Mouse (Mus musculus): ENCODE data around the gene Il17rc. TPM values are rescaled to one million over a fixed set of nuclear protein-coding genes. Genes with fewer than 3 reads are reported as not detected.

Il17rc gene
- polyA plus RNA-seq, 1 experiment from 2014 or later = 1.6 TPM

GRCm38 (mm10) chr6:113468512-113468911, 2.7 kb upstream of the Il17rc start:
- H3K4me1 ChIP-seq (ENCODE audit: control insufficient read depth, insufficient read depth, low read length) = peaks cover 4% of the 10 kb centered on the region; the same call in 1 of the 2 replicates
- peaks cover 4% of the 10 kb centered on the region for H3K27me3 ChIP-seq (ENCODE audit: control insufficient read depth, insufficient read depth, low read length)
- WGBS = 82% methylated on average over 3 of the region's 3 CpGs
- no peak for ATAC-seq (ENCODE audit: low read depth)
- H3K4me2 ChIP-seq (ENCODE audit: low read depth, low read length) = no peak overlapping the region
- no peak overlapping the region for H3K27ac ChIP-seq (ENCODE audit: low read depth, low read length)
- no peak overlapping the region for H3K9ac ChIP-seq (replicated peaks; ENCODE audit: low read depth, low read length)
- no peaks in the 10 kb centered on the region for H3K9me3 ChIP-seq (ENCODE audit: control insufficient read depth, low read length)
- no peaks in the 10 kb centered on the region for H3K36me3 ChIP-seq (ENCODE audit: control insufficient read depth, insufficient read depth, low read length)
- H3K4me3 ChIP-seq (ENCODE audit: low read depth, low read length) = no peak overlapping the region

- Histone ChIP-seq H3K36me3 (ENCODE audit: control insufficient read depth, insufficient read depth, low read length) (no peaks in the 10 kb centered on the region), H3K4me3 (ENCODE audit: low read depth, low read length) (peak overlapping the region; percentile 32), H3K27me3 (ENCODE audit: control insufficient read depth, insufficient read depth, low read length) (peaks cover 4% of the 10 kb centered on the region), H3K9me3 (ENCODE audit: control insufficient read depth, low read length) (no peaks in the 10 kb centered on the region), H3K27ac (ENCODE audit: low read depth, low read length) (no peak overlapping the region; the same call in 1 of the 2 replicates), H3K4me2 (ENCODE audit: low read depth, low read length) (peak overlapping the region; percentile 49), H3K9ac (replicated peaks; ENCODE audit: low read depth, low read length) (0 out of 2 replicates have a peak overlapping the region, but pooled peaks have one; percentile 11), H3K4me1 (ENCODE audit: control insufficient read depth, insufficient read depth, low read length) (peaks cover 4% of the 10 kb centered on the region; the same call in 1 of the 2 replicates)
- ATAC-seq (ENCODE audit: low read depth) = peak; percentile 68; the same call in 1 of the 2 replicates
- 9% methylated on average over 9 of the region's 9 CpGs for WGBS
Measured at GRCm38 (mm10) chr6:113469021-113469420, 2.2 kb upstream of the Il17rc start.

GRCm38 (mm10) chr6:113469432-113469831, 1.8 kb upstream of the Il17rc start:
- no peaks in the 10 kb centered on the region for H3K36me3 ChIP-seq (ENCODE audit: control insufficient read depth, insufficient read depth, low read length)
- peaks cover 4% of the 10 kb centered on the region; the same call in 1 of the 2 replicates for H3K4me1 ChIP-seq (ENCODE audit: control insufficient read depth, insufficient read depth, low read length)
- H3K4me2 ChIP-seq (ENCODE audit: low read depth, low read length) = peak overlapping the region; percentile 49
- peak overlapping the region; percentile 32 for H3K4me3 ChIP-seq (ENCODE audit: low read depth, low read length)
- ATAC-seq (ENCODE audit: low read depth) = peak; percentile 76
- H3K9ac ChIP-seq (replicated peaks; ENCODE audit: low read depth, low read length) = 0 out of 2 replicates have a peak overlapping the region, but pooled peaks have one; percentile 11
- no peak overlapping the region; the same call in 1 of the 2 replicates for H3K27ac ChIP-seq (ENCODE audit: low read depth, low read length)
- H3K27me3 ChIP-seq (ENCODE audit: control insufficient read depth, insufficient read depth, low read length) = peaks cover 4% of the 10 kb centered on the region
- WGBS = under 1% methylated on average over 31 of the region's 31 CpGs
- H3K9me3 ChIP-seq (ENCODE audit: control insufficient read depth, low read length) = no peaks in the 10 kb centered on the region

GRCm38 (mm10) chr6:113472061-113472460, 834 bp downstream of the Il17rc start:
- Histone ChIP-seq H3K4me3 (ENCODE audit: low read depth, low read length) (no peak overlapping the region), H3K9ac (replicated peaks; ENCODE audit: low read depth, low read length) (no peak overlapping the region), H3K27me3 (ENCODE audit: control insufficient read depth, insufficient read depth, low read length) (peaks cover 4% of the 10 kb centered on the region), H3K4me2 (ENCODE audit: low read depth, low read length) (no peak overlapping the region), H3K36me3 (ENCODE audit: control insufficient read depth, insufficient read depth, low read length) (no peaks in the 10 kb centered on the region), H3K27ac (ENCODE audit: low read depth, low read length) (no peak overlapping the region), H3K9me3 (ENCODE audit: control insufficient read depth, low read length) (no peaks in the 10 kb centered on the region), H3K4me1 (ENCODE audit: control insufficient read depth, insufficient read depth, low read length) (peaks cover 4% of the 10 kb centered on the region; the same call in 1 of the 2 replicates)
- no peak for ATAC-seq (ENCODE audit: low read depth)
- WGBS = 65% methylated on average over 10 of the region's 10 CpGs

- WGBS = 80% methylated on average over 2 of the region's 2 CpGs
- peaks cover 4% of the 10 kb centered on the region; the same call in 1 of the 2 replicates for H3K4me1 ChIP-seq (ENCODE audit: control insufficient read depth, insufficient read depth, low read length)
- H3K9ac ChIP-seq (replicated peaks; ENCODE audit: low read depth, low read length) = no peak overlapping the region
- H3K4me2 ChIP-seq (ENCODE audit: low read depth, low read length) = no peak overlapping the region
- peaks cover 4% of the 10 kb centered on the region for H3K27me3 ChIP-seq (ENCODE audit: control insufficient read depth, insufficient read depth, low read length)
- H3K9me3 ChIP-seq (ENCODE audit: control insufficient read depth, low read length) = no peaks in the 10 kb centered on the region
- no peak overlapping the region for H3K4me3 ChIP-seq (ENCODE audit: low read depth, low read length)
- H3K36me3 ChIP-seq (ENCODE audit: control insufficient read depth, insufficient read depth, low read length) = no peaks in the 10 kb centered on the region
- ATAC-seq (ENCODE audit: low read depth) = no peak
- no peak overlapping the region for H3K27ac ChIP-seq (ENCODE audit: low read depth, low read length)
Measured at GRCm38 (mm10) chr6:113473246-113473645, 2.0 kb downstream of the Il17rc start.

GRCm38 (mm10) chr6:113473715-113474114, 2.5 kb downstream of the Il17rc start:
- Histone ChIP-seq H3K36me3 (ENCODE audit: control insufficient read depth, insufficient read depth, low read length) (no peaks in the 10 kb centered on the region), H3K9ac (replicated peaks; ENCODE audit: low read depth, low read length) (no peak overlapping the region), H3K9me3 (ENCODE audit: control insufficient read depth, low read length) (no peaks in the 10 kb centered on the region), H3K27me3 (ENCODE audit: control insufficient read depth, insufficient read depth, low read length) (peaks cover 4% of the 10 kb centered on the region), H3K27ac (ENCODE audit: low read depth, low read length) (no peak overlapping the region), H3K4me1 (ENCODE audit: control insufficient read depth, insufficient read depth, low read length) (peaks cover 4% of the 10 kb centered on the region; the same call in 1 of the 2 replicates), H3K4me2 (ENCODE audit: low read depth, low read length) (no peak overlapping the region), H3K4me3 (ENCODE audit: low read depth, low read length) (no peak overlapping the region)
- WGBS = 83% methylated on average over 6 of the region's 6 CpGs
- no peak for ATAC-seq (ENCODE audit: low read depth)

GRCm38 (mm10) chr6:113477353-113477752, 6.1 kb downstream of the Il17rc start:
- Histone ChIP-seq H3K4me2 (ENCODE audit: low read depth, low read length) (no peak overlapping the region), H3K36me3 (ENCODE audit: control insufficient read depth, insufficient read depth, low read length) (no peaks in the 10 kb centered on the region), H3K27me3 (ENCODE audit: control insufficient read depth, insufficient read depth, low read length) (no peaks in the 10 kb centered on the region), H3K9ac (replicated peaks; ENCODE audit: low read depth, low read length) (no peak overlapping the region), H3K9me3 (ENCODE audit: control insufficient read depth, low read length) (no peaks in the 10 kb centered on the region), H3K4me1 (ENCODE audit: control insufficient read depth, insufficient read depth, low read length) (no peaks in the 10 kb centered on the region), H3K27ac (ENCODE audit: low read depth, low read length) (no peak overlapping the region), H3K4me3 (ENCODE audit: low read depth, low read length) (no peak overlapping the region)
- ATAC-seq (ENCODE audit: low read depth) = no peak
- 30% methylated on average over 7 of the region's 7 CpGs for WGBS

- Histone ChIP-seq H3K4me3 (ENCODE audit: low read depth, low read length) (no peak overlapping the region), H3K9ac (replicated peaks; ENCODE audit: low read depth, low read length) (no peak overlapping the region), H3K4me1 (ENCODE audit: control insufficient read depth, insufficient read depth, low read length) (peaks cover 2% of the 10 kb centered on the region; the same call in 1 of the 2 replicates), H3K27ac (ENCODE audit: low read depth, low read length) (no peak overlapping the region), H3K27me3 (ENCODE audit: control insufficient read depth, insufficient read depth, low read length) (no peaks in the 10 kb centered on the region), H3K36me3 (ENCODE audit: control insufficient read depth, insufficient read depth, low read length) (no peaks in the 10 kb centered on the region), H3K4me2 (ENCODE audit: low read depth, low read length) (no peak overlapping the region), H3K9me3 (ENCODE audit: control insufficient read depth, low read length) (no peaks in the 10 kb centered on the region)
- ATAC-seq (ENCODE audit: low read depth) = no peak
- 84% methylated on average over 10 of the region's 10 CpGs for WGBS
Measured at GRCm38 (mm10) chr6:113478906-113479305, 7.7 kb downstream of the Il17rc start.

GRCm38 (mm10) chr6:113480555-113481373, 9.5 kb downstream of the Il17rc start:
- Histone ChIP-seq H3K36me3 (ENCODE audit: control insufficient read depth, insufficient read depth, low read length) (no peaks in the 10 kb centered on the region), H3K4me1 (ENCODE audit: control insufficient read depth, insufficient read depth, low read length) (peaks cover 11% of the 10 kb centered on the region; the same call in 1 of the 2 replicates), H3K27me3 (ENCODE audit: control insufficient read depth, insufficient read depth, low read length) (no peaks in the 10 kb centered on the region), H3K9me3 (ENCODE audit: control insufficient read depth, low read length) (no peaks in the 10 kb centered on the region), H3K9ac (replicated peaks; ENCODE audit: low read depth, low read length) (no peak overlapping the region), H3K27ac (ENCODE audit: low read depth, low read length) (no peak overlapping the region), H3K4me3 (ENCODE audit: low read depth, low read length) (no peak overlapping the region), H3K4me2 (ENCODE audit: low read depth, low read length) (no peak overlapping the region)
- 65% methylated on average over 18 of the region's 18 CpGs for WGBS
- ATAC-seq (ENCODE audit: low read depth) = no peak
